Mouse (Mus musculus): ENCODE results near the gene Tmem109. TPM values are rescaled to one million over a fixed set of nuclear protein-coding genes. Genes with fewer than 3 reads are reported as not detected.

The Tmem109 gene
- polyA plus RNA-seq (2012; rRNA removed): 39.1 and 49.6 TPM in 2 replicates

GRCm38 (mm10) chr19:10881426-10882154, at the start of gene Tmem109:
Gene Tmem109 (minus strand): TSS chr19:10882001.

GRCm38 (mm10) chr19:10920532-10920931, 38.7 kb upstream of the Tmem109 start, which contains the start of gene Zp1:
Gene Zp1 (minus strand): TSS chr19:10920632.

GRCm38 (mm10) chr19:10895016-10895528, 13.3 kb upstream of the Tmem109 start, which contains the start of gene Prpf19:
Gene Prpf19 (plus strand): TSS chr19:10895231.

GRCm38 (mm10) chr19:10869886-10870527, 11.8 kb downstream of the Tmem109 start, which contains the start of gene Tmem132a:
Gene Tmem132a (minus strand): TSS chr19:10869940.

GRCm38 (mm10) chr19:10839010-10839892, 42.5 kb downstream of the Tmem109 start, which contains the start of gene Slc15a3:
Gene Slc15a3 (plus strand): TSS chr19:10839727.

GRCm38 (mm10) chr19:10829436-10830175, 52.2 kb downstream of the Tmem109 start, which contains the start of gene Cd6:
Gene Cd6 (minus strand): TSS chr19:10830058.

Other genes with a start within 250 kb of the Tmem109 start
- 1.1 and 1.3 TPM in 2 replicates for gene Vwce, start 247.8 kb downstream of the Tmem109 start, polyA plus RNA-seq (2012; rRNA removed)
- 0.06 and 0.07 TPM in 2 replicates for gene Pga5, start 203.9 kb downstream of the Tmem109 start, polyA plus RNA-seq (2012; rRNA removed)
- 27.8 and 30.0 TPM in 2 replicates for gene Vps37c, start 193.3 kb downstream of the Tmem109 start, polyA plus RNA-seq (2012; rRNA removed)
- 0.10 and 0.18 TPM in 2 replicates for gene Cd5, start 143.0 kb downstream of the Tmem109 start, polyA plus RNA-seq (2012; rRNA removed)
- 0.03 TPM in 1 of 2 replicates, not detected in the other for gene Cd6, start 51.9 kb downstream of the Tmem109 start, polyA plus RNA-seq (2012; rRNA removed)
- 1.8 and 2.6 TPM in 2 replicates for gene Slc15a3, start 42.3 kb downstream of the Tmem109 start, polyA plus RNA-seq (2012; rRNA removed)
- gene Tmem132a, start 12.1 kb downstream of the Tmem109 start, polyA plus RNA-seq (2012; rRNA removed): 234 and 238 TPM in 2 replicates
- gene Prpf19, start 13.2 kb upstream of the Tmem109 start, polyA plus RNA-seq (2012; rRNA removed): 331 and 345 TPM in 2 replicates
- 0.07 and 0.10 TPM in 2 replicates for gene Zp1, start 38.6 kb upstream of the Tmem109 start, polyA plus RNA-seq (2012; rRNA removed)
- gene Ptgdr2, start 55.2 kb upstream of the Tmem109 start, polyA plus RNA-seq (2012; rRNA removed): 0.23 and 0.28 TPM in 2 replicates
- gene Ccdc86, start 67.3 kb upstream of the Tmem109 start, polyA plus RNA-seq (2012; rRNA removed): 5.2 and 6.1 TPM in 2 replicates
- 0.08 TPM in 1 of 2 replicates, not detected in the other for gene Ms4a10, start 92.7 kb upstream of the Tmem109 start, polyA plus RNA-seq (2012; rRNA removed)
- gene Ms4a15, start 111.2 kb upstream of the Tmem109 start, polyA plus RNA-seq (2012; rRNA removed): not detected in 2 replicates
- not detected in 2 replicates for gene Ms4a18, start 136.0 kb upstream of the Tmem109 start, polyA plus RNA-seq (2012; rRNA removed)
- gene Ms4a8a, start 199.1 kb upstream of the Tmem109 start, polyA plus RNA-seq (2012; rRNA removed): not detected in 2 replicates
- gene 1700017D01Rik, start 248.9 kb upstream of the Tmem109 start, polyA plus RNA-seq (2012; rRNA removed): not detected in 2 replicates

Data from central nervous system, embryonic 14 days (tissue).